Mouse (Mus musculus): ENCODE measurements at regions not wholly inside any gene's neighbourhood (a gene's known extent, or its start where the extent isn't known, plus 50 kb on each side); places are given as distances from the start of the nearest gene placed in this dataset.

DNA sequence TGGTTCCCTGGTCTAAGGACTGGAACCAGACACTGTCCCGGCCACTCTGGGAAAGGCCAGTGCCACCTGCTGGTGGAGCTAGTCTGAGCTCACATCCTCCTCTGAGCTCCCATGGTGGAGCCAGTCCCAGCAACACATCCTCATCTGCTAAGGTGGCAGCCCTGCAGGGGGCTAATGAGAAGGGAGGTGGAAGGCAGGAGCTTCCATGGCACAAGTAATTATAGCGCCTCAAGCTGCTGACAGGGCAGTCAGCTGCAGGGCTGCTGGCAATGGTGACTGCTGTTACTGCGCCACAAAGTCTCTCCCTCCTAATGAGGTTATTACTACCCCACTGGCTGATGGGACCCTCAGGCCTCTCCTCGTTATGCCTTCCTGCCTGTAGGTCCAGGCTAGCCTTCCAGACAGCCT lies 239.0 kb downstream of the Lmx1a start:
- Histone ChIP-seq H3K36me3 (ENCODE audit: control insufficient read depth in 1 of 2, insufficient read depth in 2 of 2, low read length in 2 of 2) (no peaks in the 10 kb centered on the region), H3K27ac (ENCODE audit: control insufficient read depth, low read depth, low read length) (no peak overlapping the region), H3K4me3 (ENCODE audit: control insufficient read depth in 1 of 2, insufficient read depth in 1 of 2, low read depth in 2 of 2, low read length in 2 of 2) (no peak overlapping the region), H3K9ac (ENCODE audit: control insufficient read depth, low read depth, low read length, poor library complexity, severe bottlenecking) (no peak overlapping the region), H3K79me2 (ENCODE audit: control insufficient read depth, insufficient read depth, low read length, poor library complexity) (no peaks in the 10 kb centered on the region), H3K4me1 (ENCODE audit: control insufficient read depth in 1 of 2, insufficient read depth in 2 of 2, low read length in 2 of 2) (no peaks in the 10 kb centered on the region), H3K27me3 (ENCODE audit: control insufficient read depth in 1 of 2, insufficient read depth in 2 of 2, low read length in 2 of 2) (no peaks in the 10 kb centered on the region), H3K9me3 (replicated peaks; ENCODE audit: insufficient read depth, low read length) (no peaks in the 10 kb centered on the region)
- no peak for DNase-seq (ENCODE audit: low read depth, low spot score)
- no peak for TF ChIP-seq MXI1 (IDR thresholded peaks at IDR 0.05; ENCODE audit: low read depth, low read length)
- no peak for TF ChIP-seq CTCF (IDR thresholded peaks at IDR 0.05 in 2 of 3, conservative IDR thresholded peaks at IDR 0.05 in 1 of 3; ENCODE audit: control insufficient read depth in 1 of 3, insufficient read depth in 1 of 3, low read depth in 2 of 3, low read length in 3 of 3, poor library complexity in 1 of 3, severe bottlenecking in 1 of 3)
- no peak for TF ChIP-seq GATA1 (IDR thresholded peaks at IDR 0.05; ENCODE audit: low read depth, low read length)
- TF ChIP-seq MYB (IDR thresholded peaks at IDR 0.05; ENCODE audit: low read depth, low read length) = no peak
- TF ChIP-seq ZC3H11A (IDR thresholded peaks at IDR 0.05; ENCODE audit: low read depth, low read length) = no peak
- no peak for TF ChIP-seq MEF2A (IDR thresholded peaks at IDR 0.05; ENCODE audit: extremely low read depth, insufficient replicate concordance, low read depth, low read length, poor library complexity, severe bottlenecking)
- TF ChIP-seq UBTF (IDR thresholded peaks at IDR 0.05; ENCODE audit: borderline replicate concordance, insufficient read depth, low read depth, low read length) = no peak
- TF ChIP-seq TCF12 (IDR thresholded peaks at IDR 0.05; ENCODE audit: low read depth, low read length) = no peak
- no peak for TF ChIP-seq KAT2A (conservative IDR thresholded peaks at IDR 0.05; ENCODE audit: low read depth, low read length)
- no peak for TF ChIP-seq E2F4 (IDR thresholded peaks at IDR 0.05; ENCODE audit: borderline replicate concordance, low read depth, low read length)
- TF ChIP-seq MAX (IDR thresholded peaks at IDR 0.05; ENCODE audit: low read length) = no peak
- TF ChIP-seq EP300 (IDR thresholded peaks at IDR 0.05; ENCODE audit: low read depth in 1 of 2, low read length in 2 of 2) = no peak
- no peak for TF ChIP-seq USF2 (IDR thresholded peaks at IDR 0.05; ENCODE audit: borderline replicate concordance in 1 of 2, insufficient read depth in 1 of 2, low read depth in 1 of 2, low read length in 2 of 2)
- TF ChIP-seq NRF1 (IDR thresholded peaks at IDR 0.05; ENCODE audit: insufficient read depth, low read depth, low read length, poor library complexity, severe bottlenecking) = no peak
- TF ChIP-seq MYC (IDR thresholded peaks at IDR 0.05; ENCODE audit: low read depth, low read length) = no peak
- TF ChIP-seq POLR2A (IDR thresholded peaks at IDR 0.05; ENCODE audit: control insufficient read depth in 1 of 2, insufficient read depth in 1 of 2, low read depth in 1 of 2, low read length in 2 of 2, poor library complexity in 1 of 2) = no peak
- no peak for TF ChIP-seq MAFK (IDR thresholded peaks at IDR 0.05; ENCODE audit: borderline replicate concordance, low read depth, low read length)

GRCm38 (mm10) chr1:167929729-167930341 lies 240.8 kb downstream of the Lmx1a start:
- no peak overlapping the region for H3K27ac ChIP-seq (ENCODE audit: control insufficient read depth, low read depth, low read length)
- no peak overlapping the region for H3K9ac ChIP-seq (ENCODE audit: control insufficient read depth, low read depth, low read length, poor library complexity, severe bottlenecking)
- H3K27me3 ChIP-seq (ENCODE audit: control insufficient read depth in 1 of 2, insufficient read depth in 2 of 2, low read length in 2 of 2) = no peaks in the 10 kb centered on the region
- TF ChIP-seq MEF2A (IDR thresholded peaks at IDR 0.05; ENCODE audit: extremely low read depth, insufficient replicate concordance, low read depth, low read length, poor library complexity, severe bottlenecking) = no peak
- no peak for TF ChIP-seq ZMIZ1 (IDR thresholded peaks at IDR 0.05; ENCODE audit: low read depth, low read length)
- no peak for TF ChIP-seq POLR2A (IDR thresholded peaks at IDR 0.05; ENCODE audit: control insufficient read depth in 1 of 2, insufficient read depth in 1 of 2, low read depth in 1 of 2, low read length in 2 of 2, poor library complexity in 1 of 2)
- TF ChIP-seq BHLHE40 (IDR thresholded peaks at IDR 0.05; ENCODE audit: borderline replicate concordance, low read depth, low read length) = no peak
- no peak for TF ChIP-seq GABPA (IDR thresholded peaks at IDR 0.05; ENCODE audit: low read depth, low read length)
- no peak for TF ChIP-seq MAZ (IDR thresholded peaks at IDR 0.05; ENCODE audit: low read depth, low read length)
- no peak for TF ChIP-seq RCOR1 (IDR thresholded peaks at IDR 0.05; ENCODE audit: low read depth, low read length)
- no peak for TF ChIP-seq RAD21 (IDR thresholded peaks at IDR 0.05; ENCODE audit: low read depth, low read length)
- TF ChIP-seq MAX (IDR thresholded peaks at IDR 0.05; ENCODE audit: low read length) = no peak
- TF ChIP-seq EP300 (IDR thresholded peaks at IDR 0.05; ENCODE audit: low read depth in 1 of 2, low read length in 2 of 2) = no peak
- TF ChIP-seq ELF1 (IDR thresholded peaks at IDR 0.05; ENCODE audit: low read depth, low read length) = no peak
- no peak for TF ChIP-seq SIN3A (IDR thresholded peaks at IDR 0.05; ENCODE audit: low read length)
- no peak for TF ChIP-seq USF1 (IDR thresholded peaks at IDR 0.05; ENCODE audit: low read depth, low read length)
- TF ChIP-seq POLR2AphosphoS5 (IDR thresholded peaks at IDR 0.05; ENCODE audit: borderline replicate concordance, low read depth, low read length) = no peak
- H3K79me2 ChIP-seq (ENCODE audit: control insufficient read depth, insufficient read depth, low read length, poor library complexity) = no peaks in the 10 kb centered on the region
- no peaks in the 10 kb centered on the region for H3K4me1 ChIP-seq (ENCODE audit: control insufficient read depth in 1 of 2, insufficient read depth in 2 of 2, low read length in 2 of 2)
- no peak overlapping the region for H3K4me3 ChIP-seq (ENCODE audit: control insufficient read depth in 1 of 2, insufficient read depth in 1 of 2, low read depth in 2 of 2, low read length in 2 of 2)
- no peaks in the 10 kb centered on the region for H3K36me3 ChIP-seq (ENCODE audit: control insufficient read depth in 1 of 2, insufficient read depth in 2 of 2, low read length in 2 of 2)
- no peak for DNase-seq (ENCODE audit: low read depth, low spot score)
- H3K9me3 ChIP-seq (replicated peaks; ENCODE audit: insufficient read depth, low read length) = no peaks in the 10 kb centered on the region
